Mouse (Mus musculus) gastrocnemius, postnatal 10 days (tissue): ENCODE data around the gene Arf3. TPM values are rescaled to one million over a fixed set of nuclear protein-coding genes. Genes with fewer than 3 reads are reported as not detected.
A peak's percentile ranks its signal among the peaks of the same experiment; 100 is the strongest.
"Not testable (repeated sequence)": the region's sequence is repeated elsewhere in the genome, so short reads cannot be mapped to it uniquely, and the experiment has no call there.

Source experiments
- DNase-seq: peaks from one replicate; pipeline ENCODE4 v3.0.0; 2021; ENCODE audit warnings: mixed read lengths
- long read RNA-seq, 2 experiments: library from polyadenylated mRNA; stranded (forward); transcript quantifications; one replicate each; pipeline ENCODE4 v2.0.0; 2021
- total RNA-seq, 2 experiments: library from RNA; stranded (reverse); gene quantifications; 2 replicates each; pipeline ENCODE4 v1.2.3; 2021

Arf3 gene
- 10 to 100 TPM; 21.2 to 24.2 TPM for total RNA-seq
- long read RNA-seq, experiment 1, full-length matches to known transcripts: 30 of 40 reads
- long read RNA-seq, experiment 1, partial matches to known transcripts: 0 of 40 reads
- long read RNA-seq, experiment 1, other reads (novel, unspliced or antisense): 10 of 40 reads
- long read RNA-seq, experiment 2, full-length matches to known transcripts: 15 of 22 reads
- long read RNA-seq, experiment 2, partial matches to known transcripts: 6 of 22 reads
- long read RNA-seq, experiment 2, other reads (novel, unspliced or antisense): 1 of 22 reads

DNA sequence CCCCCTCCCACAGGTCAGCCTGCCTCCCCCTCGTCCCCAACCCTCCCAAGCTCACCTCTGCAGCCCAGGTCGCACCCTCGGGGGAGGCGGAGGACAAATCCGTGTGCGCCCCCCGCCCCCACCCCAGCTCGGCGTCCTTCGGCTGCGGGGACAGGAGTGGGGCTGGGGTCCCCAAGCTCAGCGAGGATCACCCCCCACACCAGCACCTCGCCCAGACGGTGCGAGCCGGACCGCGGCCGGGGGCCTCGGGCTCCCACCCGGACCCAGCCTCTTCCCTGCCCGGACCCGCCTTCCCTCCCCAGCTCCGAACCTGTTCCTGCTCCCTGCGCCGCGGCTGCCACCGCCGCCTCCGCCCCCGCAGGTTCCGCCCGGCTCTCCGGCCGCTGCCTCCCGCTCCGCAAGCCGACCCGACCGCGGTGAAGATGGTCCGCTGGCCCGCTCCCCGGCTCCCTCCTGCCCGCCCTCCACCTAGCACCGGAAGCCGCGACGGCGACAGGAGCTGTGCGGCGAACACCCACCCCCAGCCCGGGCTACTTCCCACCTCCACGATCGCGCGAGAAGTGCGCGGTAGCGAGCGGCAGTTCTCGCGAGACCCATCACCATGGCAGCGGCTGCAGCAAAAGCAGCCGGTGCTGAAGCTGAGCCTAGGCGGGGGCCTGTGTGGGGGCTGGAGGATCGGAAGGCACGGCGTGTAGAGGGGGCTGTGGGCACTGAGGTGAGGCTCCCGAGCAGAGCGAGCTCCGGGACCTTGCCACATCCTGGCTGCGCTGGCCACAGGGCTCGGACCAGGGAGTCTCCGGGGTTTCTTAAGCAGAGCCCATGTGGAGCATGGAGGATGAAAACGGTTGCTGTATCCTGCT is at the start of gene Arf3:
Arf3 (minus strand) TSS at position 545 of the 860 bp plus-strand sequence.
- DNase-seq: peak; percentile 96

DNA sequence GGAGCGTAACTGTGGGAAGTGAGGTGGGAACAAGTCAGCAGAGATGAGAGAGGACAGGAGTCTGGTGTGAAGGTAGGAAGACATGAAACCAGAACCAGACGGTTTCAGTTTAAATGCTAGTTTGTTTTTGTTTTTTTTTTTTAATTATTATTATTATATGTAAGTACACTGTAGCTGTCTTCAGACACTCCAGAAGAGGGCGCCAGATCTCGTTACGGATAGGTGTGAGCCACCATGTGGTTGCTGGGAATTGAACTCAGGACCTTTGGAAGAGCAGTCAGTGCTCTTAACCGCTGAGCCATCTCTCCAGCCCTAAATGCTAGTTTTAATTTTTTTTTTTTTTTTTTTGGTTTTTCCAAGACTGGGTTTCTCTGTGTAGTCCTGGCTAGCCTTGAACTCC is 47.2 kb upstream of the Arf3 start:
- DNase-seq: not testable (repeated sequence)

DNA sequence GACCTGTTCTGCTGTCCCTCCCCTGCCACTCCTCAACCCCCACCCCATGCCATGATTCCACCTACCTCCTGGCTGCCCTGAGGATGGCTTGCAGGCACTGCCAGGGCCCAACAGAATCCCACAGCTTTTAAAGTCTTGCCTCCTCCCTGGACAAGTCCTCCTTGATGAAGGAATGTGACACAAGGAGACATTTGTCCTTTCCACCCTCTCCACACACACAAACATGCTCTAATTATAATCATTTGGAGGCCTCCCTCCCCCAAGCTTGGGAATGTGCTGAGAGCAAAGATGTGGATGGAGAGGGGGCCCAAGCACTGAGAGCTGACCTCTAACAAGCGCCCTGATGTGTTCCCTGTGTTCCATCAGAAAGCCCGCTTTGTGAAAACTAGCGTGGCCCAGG is 46.4 kb upstream of the Arf3 start, which contains the start of gene Ddn:
Ddn (minus strand) TSS at position 101 of the 400 bp plus-strand sequence.
- DNase-seq: no peak

DNA sequence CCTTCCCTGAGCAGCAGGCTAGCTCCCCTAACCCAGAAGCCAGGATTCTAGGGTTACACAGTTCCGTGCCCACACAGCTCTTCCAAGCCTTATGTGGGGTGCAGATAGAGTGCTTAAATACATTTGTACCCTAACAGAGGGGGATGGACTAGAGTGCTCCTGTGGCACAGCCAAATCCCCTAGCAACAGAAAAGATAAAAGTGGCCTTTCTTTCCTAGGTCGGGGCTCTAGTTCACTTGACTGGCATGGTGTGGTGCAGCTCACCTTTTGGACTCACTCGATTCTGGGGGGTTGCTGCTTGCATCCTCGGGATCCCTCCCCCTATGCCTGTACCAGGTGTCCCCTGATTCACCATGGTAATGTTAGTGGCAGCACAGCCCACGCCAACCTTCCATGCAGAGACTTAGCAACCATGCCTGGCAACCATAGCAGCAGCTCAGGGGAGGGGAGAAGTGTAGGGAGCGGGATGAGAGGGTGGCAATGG is 45.7 kb upstream of the Arf3 start:
- DNase-seq: no peak

DNA sequence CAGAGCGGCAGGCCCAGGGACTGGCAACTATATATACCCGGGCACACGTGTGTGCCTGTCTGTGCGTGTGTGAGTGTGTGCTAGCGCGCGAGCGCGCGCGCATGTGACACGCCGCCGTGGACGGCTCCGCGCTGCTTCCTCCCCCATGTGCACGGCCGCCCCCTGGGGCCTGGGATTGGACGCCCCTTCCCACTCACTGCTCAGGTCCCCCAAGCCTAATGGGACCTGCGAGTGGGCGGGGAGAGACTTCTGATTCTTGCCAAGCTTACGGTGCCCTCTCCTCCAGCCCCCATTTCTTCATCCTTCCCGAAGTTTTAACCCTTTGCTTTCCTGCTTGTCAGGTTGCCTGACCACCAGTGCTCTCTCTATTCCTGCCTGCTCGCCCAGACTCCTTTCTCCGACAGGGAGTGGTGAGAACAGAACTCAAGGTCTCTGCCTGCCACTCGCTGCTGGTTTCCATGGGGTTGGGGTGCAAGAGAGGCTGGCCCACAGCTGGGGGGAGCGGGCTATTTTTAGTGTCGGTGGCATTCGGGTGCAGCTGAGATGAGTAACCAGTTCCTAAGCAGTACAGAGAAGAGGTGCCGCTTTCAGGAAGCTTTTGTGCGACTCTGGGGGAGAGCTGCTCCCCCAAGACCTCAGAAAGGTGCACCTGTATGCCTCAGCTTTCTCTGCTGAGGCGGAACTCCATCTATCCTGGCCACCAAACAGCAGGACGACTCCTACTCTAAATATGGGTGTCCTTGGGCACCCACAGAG is 45.1 kb upstream of the Arf3 start:
- peak; percentile 42 for DNase-seq

DNA sequence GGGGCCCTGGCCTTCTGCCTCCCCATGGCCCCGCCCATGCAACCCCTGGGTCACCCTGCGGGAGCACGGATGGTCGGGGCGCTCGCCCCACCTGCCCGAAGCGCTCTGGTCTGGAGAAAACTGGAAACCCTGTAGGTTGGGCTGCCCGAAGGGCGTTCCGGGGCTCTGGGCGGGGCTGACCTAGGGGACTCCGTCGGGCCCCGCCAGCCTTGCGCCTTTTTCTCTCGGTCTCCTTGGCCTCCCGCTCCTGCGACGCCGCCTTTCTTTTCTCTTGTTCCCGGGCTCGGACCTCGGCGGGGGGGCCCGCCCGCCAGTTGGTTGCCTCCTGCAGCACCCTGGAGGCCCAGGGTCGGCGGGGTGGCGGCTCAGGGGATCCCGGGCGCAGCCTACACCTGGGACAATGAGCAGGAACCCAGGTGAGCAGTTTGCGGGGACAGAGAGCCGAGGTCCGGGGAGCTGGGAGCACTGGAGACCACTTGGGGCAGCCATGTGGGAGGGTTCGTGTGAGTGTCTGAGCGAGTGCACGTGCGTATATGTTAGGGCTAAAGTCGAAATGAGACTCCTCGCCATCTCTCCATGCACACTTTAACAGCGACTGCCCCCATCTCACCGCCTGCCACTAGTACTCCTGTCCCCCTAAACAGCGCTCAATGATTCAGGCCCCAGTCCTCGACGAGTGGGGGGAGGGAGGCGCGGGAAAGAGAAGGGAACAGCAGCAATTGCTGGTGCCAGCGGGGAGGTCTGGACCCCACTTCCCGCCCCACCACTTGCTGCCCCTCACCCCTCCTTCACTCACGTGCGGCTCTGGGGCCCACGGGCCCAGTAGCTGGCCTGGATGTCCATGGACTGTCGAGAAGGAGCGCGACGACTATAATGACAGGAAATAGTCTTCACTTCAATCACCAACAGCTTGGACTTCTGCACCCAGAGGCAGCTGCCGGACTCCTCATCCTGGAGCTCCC is 44.1 kb upstream of the Arf3 start:
- peak; percentile 34 for DNase-seq

DNA sequence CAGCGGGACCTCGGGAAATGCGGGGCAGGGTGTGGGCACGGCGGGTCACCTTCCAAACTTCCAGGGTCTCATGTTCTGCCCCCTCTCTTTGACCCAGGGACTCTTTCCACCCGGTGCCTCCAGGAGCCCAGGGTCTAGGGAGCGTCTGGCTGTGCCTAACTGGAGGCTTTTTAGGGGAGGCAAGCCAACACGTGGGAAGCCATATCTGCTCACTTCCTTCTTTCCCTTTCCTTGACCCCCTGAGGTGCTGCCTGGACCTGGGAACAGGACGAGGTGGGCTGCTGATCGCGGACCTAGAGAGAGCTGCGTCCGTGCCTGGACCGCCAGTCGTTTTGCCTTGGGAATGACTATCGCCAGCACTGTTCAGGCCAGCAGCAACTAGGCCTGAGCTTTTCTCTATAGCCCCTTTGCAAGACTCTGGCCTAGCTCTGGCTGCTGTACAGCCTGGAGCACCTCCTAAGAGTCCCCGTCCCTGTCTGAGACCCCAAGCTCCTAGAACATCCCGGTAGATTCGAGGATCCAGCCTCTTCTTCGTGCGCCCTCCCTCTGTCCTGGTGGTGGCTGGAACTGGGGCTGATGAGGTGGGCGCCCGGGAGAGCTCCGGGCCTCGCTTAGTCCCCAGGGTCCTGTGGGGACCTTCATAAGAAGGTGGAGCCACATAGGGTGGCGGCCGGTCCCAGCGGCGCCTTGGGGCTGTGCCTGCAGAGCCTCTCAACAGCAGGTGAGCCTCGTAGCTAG is 43.2 kb upstream of the Arf3 start:
- DNase-seq: peak; percentile 13

DNA sequence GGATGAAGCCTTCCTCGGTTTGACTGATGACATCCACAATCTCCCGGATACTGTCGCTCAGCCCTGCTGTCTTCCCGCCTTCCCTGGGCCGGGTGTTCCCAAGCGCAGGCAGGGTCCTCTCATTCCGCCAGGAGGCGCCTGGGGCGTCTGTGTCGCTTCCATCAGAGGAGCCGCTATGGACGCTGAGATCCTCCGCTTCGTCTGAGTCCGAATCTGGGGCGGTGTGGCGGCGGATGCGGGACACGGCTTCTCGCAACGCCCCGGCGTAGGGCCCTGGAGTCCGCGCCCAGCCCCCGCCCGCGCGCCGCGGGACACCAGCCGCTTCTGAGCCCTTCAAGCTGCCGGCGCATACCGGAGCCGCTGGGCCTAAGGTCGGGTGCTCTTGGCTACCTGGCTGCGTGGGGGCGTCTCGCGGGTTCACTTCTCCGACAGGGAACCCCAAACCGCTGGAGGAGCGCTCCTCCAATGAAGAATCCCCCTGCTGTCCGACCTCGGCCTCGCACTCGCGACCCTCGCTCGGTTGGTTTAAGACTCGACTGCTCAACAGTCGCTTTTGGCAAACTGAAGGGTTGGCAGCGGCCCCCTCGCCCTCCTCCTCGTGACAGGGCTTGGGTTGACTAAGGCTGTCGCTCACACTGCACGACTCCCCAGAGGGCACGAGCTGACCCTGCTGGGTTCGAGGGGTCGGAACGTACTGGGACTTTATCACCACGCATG is 42.5 kb upstream of the Arf3 start:
- DNase-seq: peak; percentile 76

DNA sequence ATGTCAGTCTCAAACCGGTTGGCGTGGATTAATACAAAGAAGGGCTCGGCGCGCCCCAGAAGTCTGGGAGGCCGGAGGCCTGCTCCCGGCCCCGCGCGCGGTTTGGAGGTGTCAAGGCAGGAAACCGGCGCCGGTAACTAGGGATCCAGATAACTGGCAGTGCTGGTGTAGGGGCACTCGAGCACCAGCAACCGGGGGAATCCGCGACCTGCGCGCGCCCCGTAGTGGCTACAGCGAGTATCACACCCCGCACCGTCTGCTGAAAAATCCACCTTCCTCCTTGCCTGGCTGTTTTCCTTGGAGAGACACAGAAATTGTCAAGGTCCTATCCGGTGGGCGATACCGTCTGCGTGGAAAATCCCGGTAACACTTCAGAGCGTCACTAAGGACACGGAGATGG is 41.0 kb upstream of the Arf3 start:
- peak; percentile 89 for DNase-seq

DNA sequence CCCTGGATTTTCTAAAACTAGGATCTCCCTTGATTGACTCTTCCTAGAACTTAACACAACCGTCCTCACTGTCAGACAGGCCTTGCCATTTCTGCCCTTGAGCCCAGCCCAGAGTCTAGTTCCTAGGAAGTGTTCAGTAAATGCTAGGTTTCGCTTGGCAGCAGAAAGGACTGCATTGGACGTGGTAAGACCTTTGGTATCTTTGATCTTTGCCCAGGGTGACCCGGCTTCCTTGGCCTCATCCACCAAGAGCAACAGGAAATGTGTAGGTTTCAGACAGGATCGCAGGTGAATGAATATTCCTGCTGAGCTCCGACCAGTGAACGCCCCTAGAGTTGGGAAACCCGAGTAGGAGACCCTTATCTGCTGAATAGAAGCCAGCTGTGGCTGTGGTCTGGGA is 39.9 kb upstream of the Arf3 start:
- no peak for DNase-seq

DNA sequence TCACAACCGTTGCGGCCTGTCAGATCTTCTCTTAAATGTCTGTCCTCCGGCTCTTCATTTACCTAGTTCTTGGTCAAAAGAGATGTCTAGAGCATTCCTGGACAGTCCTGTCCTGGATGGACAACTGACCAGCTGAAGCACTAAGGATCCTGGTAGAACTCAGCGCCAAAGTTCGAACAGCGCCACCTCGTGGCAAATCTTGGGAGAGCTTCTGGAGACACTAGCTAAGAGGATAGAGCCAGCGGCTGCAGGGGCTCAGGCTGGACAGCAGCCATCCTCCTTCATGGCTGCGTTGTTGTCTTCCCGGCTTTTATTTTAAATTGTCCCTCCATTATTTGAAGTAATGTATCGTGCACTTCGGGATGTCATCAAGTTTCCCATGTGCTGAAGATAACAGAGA is 36.4 kb upstream of the Arf3 start:
- peak; percentile 90 for DNase-seq

DNA sequence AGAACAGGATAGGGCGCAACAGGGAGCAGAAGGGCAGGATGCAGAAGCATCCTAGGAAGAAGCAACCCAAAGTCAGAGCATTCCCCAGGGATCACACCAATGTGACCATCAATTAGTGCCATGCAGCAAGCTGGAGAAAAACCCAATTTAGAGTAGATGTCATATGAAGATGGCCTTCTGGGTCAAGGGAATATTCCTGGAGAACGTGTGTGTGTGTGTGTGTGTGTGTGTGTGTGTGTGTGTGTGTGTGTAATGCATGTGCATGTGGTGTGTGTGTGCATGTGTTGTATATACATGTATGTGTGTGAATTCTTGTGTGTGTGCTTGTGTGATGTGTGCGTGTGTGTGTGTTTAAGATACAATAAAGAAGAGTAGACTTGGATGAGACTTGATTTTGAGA is 35.9 kb upstream of the Arf3 start:
- DNase-seq: no peak

DNA sequence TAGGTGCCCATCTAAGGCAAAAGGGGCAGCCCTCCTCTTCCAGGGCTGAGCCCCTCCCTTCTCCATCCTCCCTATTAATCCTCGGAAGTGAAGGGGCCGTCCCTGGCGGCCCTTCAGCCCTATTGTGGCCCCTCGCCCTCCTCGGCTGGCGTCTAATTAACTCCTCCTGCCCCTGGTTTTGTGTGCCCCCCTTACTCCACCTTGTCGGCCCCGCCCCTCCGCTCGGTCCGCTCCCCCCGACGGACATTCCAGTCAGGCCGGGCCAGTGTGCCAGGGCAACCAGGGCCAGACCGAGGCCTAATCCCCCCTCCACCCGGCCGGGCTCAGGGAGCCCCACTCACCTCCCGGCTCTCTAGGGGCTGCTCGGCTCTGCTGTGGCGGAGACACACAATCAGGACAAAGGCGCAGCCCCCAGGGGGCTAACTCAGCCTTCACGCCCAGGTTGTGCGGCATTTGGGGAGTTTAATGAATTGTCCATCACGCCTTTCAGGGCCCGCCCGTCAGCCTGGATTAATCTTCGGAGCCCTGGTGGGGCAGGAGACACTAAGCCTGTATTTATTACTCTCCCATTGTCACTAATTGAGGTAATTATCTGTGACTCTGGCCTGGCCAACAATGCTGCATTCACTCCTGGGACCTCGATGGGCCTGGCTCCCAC is 35.0 kb upstream of the Arf3 start:
- no peak for DNase-seq

DNA sequence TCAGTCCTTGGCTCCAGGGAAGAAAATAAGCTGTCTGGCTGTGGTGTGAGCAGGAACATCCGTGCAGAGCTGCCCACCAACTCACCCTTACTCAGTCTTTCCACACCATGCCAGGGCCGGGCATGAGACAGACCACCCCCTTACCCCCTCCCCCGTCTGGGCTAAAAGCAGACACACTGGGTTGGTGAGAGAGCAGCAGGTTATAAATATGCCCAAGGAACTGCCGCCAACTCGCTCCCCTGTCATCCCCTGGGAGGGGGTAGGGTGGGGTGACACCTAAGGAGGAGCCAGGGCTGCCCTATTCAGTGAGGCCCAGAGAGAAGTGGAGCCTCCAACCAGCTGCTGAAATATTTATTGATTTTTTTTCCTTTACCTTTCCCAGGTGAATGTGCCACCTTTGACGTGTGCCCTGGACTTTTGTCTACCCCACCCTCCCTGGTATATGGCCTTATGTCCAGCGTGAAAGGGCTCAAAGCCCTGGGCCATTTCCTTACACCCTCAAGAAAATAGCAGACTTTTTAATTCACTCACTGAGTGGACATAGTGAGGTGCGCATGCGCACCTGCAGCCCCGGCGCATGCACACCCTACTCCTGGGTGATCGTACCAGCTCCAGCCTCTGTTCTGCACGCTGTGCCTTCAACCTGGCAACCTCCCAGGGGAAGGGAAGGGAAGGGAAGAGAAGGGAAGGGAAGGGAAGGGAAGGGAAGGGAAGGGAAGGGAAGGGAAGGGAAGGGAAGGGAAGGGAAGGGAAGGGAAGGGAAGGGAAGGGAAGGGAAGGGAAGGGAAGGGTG is 34.0 kb upstream of the Arf3 start:
- DNase-seq: no peak

DNA sequence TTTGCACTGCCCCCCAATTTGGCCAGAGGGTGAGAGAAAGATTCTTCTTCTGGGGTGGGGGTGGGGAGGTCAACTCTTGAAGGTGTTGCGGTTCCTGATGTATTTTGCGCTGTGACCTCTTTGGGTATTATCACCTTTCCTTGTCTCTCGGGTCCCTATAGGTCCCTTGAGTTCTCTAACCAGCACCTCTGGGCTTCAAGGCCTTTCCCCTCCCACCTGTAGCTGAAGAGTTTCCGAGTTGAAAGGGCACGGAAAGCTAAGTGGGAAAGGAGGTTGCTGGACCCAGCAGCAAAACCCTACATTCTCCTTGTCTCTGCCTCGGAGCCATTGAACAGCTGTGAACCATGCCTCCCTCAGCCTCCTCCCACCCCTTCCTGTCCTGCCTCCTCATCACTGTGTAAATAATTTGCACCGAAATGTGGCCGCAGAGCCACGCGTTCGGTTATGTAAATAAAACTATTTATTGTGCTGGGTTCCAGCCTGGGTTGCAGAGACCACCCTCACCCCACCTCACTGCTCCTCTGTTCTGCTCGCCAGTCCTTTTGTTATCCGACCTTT is 30.2 kb upstream of the Arf3 start:
- no peak for DNase-seq

DNA sequence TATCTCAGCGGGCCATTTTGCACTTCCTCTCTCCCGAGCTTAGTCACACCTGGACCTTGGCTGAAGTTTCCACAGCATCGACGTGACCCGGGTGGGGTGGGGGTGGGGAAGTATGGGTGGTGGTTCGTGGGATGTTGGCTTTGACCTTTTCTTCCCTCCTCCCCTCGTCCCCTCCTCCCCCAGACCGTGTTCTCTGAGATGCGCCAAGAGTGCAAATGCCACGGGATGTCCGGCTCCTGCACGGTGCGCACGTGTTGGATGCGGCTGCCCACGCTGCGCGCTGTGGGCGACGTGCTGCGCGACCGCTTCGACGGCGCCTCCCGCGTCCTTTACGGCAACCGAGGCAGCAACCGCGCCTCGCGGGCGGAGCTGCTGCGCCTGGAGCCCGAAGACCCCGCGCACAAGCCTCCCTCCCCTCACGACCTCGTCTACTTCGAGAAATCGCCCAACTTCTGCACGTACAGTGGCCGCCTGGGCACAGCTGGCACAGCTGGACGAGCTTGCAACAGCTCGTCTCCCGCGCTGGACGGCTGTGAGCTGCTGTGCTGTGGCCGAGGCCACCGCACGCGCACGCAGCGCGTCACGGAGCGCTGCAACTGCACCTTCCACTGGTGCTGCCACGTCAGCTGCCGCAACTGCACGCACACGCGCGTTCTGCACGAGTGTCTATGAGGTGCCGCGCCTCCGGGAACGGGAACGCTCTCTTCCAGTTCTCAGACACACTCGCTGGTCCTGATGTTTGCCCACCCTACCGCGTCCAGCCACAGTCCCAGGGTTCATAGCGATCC is 29.4 kb upstream of the Arf3 start:
- no peak for DNase-seq

DNA sequence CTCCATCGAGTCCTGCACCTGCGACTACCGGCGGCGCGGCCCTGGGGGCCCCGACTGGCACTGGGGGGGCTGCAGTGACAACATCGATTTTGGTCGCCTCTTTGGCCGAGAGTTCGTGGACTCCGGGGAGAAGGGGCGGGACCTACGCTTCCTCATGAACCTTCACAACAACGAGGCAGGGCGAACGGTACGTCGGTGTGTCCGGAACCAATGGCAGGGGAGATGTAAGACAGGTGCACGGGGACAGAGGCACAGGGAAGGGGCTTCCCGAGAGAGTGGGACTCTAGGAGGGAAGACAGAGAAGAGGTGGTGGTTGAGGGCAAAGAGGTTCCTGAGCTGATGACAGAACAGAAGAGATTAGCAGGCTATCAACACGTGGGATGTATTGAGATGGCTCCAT is 28.8 kb upstream of the Arf3 start:
- peak; percentile 18 for DNase-seq
